Mouse (Mus musculus): ENCODE results near the gene Aggf1. TPM values are rescaled to one million over a fixed set of nuclear protein-coding genes. Genes with fewer than 3 reads are reported as not detected.

The Aggf1 gene
- total RNA-seq, 1 experiment from 2014 or later = 63.6 TPM

DNA sequence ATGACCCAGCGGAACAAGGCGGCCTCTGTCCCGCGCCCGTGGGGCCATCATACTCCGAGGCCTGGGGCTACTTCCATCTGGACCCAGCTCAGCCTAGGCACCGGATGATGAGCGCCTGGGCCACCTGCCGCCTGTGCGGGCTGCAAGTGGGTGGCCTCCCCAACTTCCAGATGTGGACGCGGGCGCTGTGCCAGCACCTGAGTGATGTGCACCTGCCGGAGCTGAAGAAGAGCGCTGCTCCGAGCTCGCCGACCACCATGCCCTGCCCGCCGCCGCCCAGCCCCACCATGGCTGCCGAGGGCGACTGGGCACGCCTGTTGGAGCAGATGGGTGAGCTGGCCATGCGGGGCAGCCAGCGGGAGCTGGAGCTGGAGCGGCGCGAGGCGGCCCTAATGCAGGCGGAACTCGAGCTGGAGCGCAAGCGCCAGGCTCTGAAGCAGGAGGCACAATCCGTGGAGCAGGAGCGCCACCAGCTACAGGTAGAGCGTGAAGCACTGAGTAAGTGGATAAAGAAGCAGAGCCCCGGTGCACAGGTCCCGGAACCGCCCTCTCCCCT, 39.0 kb downstream of the Aggf1 start:
- ATAC-seq (replicated peaks; ENCODE audit: low read depth, poor library complexity, severe bottlenecking) = no peak

GRCm38 (mm10) chr13:95332086-95332899, 42.9 kb downstream of the Aggf1 start:
- no peak for ATAC-seq (replicated peaks; ENCODE audit: low read depth, poor library complexity, severe bottlenecking)

DNA sequence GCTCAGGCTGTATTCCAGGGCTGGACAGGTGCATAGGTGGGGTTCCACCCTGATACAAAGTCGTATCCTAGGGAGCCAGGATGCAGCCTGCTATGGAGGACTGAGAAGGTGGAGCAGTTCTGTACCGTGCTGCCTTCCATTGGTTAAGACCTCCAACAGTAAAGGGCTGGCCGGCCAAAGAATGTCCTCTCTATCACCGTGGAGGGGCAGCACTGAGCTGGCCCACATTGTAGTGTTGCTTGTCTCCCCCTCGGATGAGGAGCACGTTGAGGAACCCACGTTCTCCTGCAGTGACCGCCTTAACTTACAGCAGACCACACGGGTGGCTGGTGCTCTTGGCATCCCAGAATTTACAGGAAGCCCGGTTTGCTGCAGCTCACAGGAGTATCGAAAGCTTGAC, 44.6 kb downstream of the Aggf1 start:
- no peak for ATAC-seq (replicated peaks; ENCODE audit: low read depth, poor library complexity, severe bottlenecking)

DNA sequence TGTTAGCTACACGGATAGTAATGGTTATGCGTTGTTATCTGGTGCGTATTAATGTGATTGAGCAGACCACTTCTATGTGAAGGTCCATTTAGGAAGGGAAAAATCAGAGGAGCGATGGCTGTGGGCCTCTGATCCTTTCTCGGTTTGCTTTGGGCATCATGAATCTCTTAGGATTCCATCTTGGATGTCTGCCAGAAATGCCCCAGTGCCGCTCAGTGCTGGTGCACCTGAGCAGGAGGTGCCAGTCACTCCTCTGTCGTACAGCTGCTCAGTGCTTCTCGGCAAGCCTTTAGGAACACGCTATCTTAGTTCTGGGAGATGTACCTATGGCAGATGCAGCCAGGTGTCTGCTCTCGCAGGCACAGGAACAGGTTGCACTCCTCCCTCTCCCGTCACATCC, 46.4 kb downstream of the Aggf1 start:
- no peak for ATAC-seq (replicated peaks; ENCODE audit: low read depth, poor library complexity, severe bottlenecking)

DNA sequence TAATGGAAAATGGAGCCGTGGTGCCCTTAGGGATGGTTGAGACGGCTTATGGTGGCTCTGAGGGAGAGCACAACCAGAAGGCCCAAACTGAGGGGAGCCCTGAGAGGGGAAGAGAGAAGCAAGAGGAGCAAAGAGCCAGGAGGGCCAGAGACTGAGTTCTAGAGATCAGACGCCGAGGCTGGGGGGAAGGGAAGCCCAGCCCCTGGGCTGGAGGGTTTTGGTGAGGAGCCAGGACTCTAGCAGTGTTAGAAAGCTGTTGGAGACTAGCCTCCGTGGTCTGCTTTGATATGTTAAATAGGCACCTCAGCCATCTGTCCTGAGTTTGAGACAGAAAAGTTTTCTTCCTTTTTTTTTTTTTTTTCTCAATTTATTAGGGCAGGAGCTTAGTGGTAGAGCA, 47.8 kb downstream of the Aggf1 start:
- ATAC-seq (replicated peaks; ENCODE audit: low read depth, poor library complexity, severe bottlenecking) = peak; percentile 7

- ATAC-seq (replicated peaks; ENCODE audit: low read depth, poor library complexity, severe bottlenecking) = no peak
Observed at GRCm38 (mm10) chr13:95326611-95327344, 48.4 kb downstream of the Aggf1 start.

DNA sequence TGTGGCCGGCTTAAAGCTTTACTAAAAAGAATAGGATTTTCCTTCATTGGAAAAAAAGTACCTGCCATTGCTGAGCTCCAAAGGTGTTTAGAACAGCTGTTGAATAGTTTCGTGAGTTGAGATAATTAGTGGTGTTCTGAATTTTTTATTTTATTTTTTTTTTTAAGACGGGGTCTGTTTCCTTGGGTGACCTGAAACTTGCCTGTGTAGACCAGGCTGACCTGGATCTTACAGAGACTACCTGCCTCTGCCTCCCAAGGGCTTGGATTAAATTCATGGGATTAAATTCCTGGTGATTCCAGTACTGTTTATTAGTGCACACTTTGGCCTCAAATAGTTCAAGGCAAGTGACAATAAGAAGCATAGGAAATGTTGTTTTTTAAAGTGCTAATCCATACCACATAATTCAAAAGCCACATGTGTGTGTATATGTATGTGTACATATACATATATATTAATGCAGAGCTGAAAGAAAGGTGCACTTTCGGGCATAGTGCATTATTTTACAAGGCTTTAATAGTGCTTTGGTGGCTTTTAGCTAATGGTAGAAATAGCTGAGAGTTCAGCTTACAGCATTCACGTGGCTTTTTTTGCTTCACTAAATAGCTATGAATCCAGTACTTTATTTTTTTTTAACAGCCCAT, 49.1 kb downstream of the Aggf1 start:
- ATAC-seq (replicated peaks; ENCODE audit: low read depth, poor library complexity, severe bottlenecking) = no peak

DNA sequence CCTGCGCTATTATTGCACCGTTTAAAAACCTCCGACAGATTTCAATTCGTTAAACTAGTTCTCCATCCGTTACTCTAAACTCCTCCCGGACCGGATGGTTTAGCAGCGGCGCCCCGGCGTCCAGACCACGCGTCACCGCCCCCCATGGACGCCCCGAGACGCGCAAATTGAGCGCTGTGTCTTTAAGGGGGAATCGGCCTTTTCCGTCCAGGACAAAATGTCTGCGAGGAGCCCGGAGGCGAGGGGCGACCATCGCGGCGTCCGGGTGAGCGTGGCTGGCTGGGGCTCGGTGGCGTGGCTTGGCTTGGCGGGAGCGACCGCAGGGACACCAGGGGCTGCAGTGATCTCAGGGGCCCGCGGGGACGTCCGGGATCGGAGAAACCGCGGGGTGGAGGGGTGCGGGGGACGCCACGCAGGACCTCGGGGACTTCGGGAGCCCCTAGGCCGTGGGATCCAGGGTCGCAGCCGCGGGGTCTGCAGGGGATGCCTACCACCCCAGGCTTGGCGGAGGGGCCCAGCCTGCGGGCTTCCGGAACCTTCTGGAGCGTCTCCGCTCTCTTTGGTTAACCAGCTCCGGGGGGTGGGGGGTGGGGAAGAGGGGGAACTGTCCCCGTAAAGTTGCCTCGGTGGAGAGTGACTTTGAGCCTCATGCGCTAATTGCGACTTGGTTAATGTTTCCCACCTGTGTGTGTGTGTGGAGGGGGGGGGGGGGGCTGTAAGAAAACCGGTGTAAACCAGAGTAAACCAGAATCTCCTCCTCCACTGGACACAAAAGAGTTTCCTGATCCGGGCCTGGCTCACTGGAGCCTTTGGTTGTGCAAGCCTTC, 49.9 kb downstream of the Aggf1 start:
- peak; percentile 65 for ATAC-seq (replicated peaks; ENCODE audit: low read depth, poor library complexity, severe bottlenecking)

DNA sequence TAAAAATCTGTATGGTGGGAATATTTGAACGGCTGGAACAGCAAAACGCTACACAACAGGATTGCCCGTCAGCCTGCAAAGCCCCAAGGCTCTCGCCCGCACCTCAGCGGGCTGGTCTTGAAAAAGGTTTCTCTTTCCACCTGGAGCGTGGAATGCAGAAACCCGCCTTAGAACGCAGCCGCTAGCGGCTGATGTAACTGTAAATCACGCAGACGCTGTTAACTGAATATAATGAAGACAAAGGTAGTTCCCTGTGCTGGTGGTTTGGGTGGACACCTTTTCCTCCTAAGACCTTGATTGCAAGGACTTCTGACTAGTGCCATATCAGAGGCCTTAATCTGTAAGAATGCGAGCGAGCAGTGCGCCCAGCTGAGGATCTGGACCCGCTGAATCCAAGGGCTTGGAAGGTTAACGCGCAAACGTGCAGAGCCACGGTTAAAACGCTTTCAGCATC, 50.5 kb downstream of the Aggf1 start:
- peak; percentile 9; the same call in 1 of the 2 replicates for ATAC-seq (replicated peaks; ENCODE audit: low read depth, poor library complexity, severe bottlenecking)

- peak; percentile 53 for ATAC-seq (replicated peaks; ENCODE audit: low read depth, poor library complexity, severe bottlenecking)
Observed at GRCm38 (mm10) chr13:95323950-95324625, 51.1 kb downstream of the Aggf1 start.

- ATAC-seq (replicated peaks; ENCODE audit: low read depth, poor library complexity, severe bottlenecking) = no peak
Observed at GRCm38 (mm10) chr13:95323400-95323799, 51.8 kb downstream of the Aggf1 start, which contains the start of gene Zbed3. TSS of gene Zbed3 (plus strand) at chr13:95323612.

GRCm38 (mm10) chr13:95320451-95320850, 54.7 kb downstream of the Aggf1 start:
- no peak for ATAC-seq (replicated peaks; ENCODE audit: low read depth, poor library complexity, severe bottlenecking)

GRCm38 (mm10) chr13:95319153-95319552, 56.0 kb downstream of the Aggf1 start:
- ATAC-seq (replicated peaks; ENCODE audit: low read depth, poor library complexity, severe bottlenecking) = no peak

DNA sequence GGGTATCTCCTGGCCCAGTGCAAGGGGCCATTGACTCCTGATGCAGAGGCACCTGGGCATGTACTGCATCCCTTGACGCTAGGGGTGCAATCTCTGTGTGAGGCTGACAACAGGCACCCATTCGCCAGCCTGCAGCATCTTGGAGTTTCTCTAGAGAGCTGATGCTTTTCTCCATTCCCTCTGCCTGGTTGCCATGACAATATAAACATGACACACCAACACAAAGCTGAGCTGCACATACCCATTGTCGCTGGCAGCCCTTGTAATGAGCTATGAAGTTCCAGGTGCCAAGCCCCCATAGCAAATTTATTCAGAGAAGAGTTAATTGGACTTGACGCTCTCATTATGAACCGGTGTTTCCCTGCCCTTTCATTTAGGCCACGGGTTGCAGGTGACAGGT, 63.1 kb downstream of the Aggf1 start:
- ATAC-seq (replicated peaks; ENCODE audit: low read depth, poor library complexity, severe bottlenecking) = no peak

DNA sequence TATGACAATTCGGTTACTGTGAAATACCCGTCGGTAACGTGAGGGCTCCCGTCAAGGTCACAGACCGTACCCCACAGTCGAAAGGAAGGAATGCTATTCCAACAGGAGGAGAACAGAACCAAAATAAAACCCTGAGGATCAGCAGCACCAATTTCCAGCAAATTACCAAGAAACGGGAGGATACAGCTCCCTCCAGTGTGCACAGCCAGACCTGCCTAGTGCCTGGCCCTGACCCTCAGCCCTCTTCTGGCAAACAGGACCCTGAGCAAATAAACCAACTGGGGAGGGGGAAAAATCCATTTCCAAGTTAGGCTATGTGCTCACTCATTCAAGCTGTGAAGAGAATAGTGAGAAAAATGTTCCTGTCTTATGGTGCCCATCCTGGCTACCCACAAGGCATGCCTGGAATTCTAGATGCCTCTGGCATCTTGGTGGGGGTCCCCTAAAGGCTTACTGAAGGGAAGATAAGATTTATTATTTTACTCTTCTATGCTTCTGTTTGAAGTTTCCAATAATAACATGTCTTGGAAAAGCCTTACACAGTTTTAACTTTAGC, 68.0 kb downstream of the Aggf1 start:
- ATAC-seq (replicated peaks; ENCODE audit: low read depth, poor library complexity, severe bottlenecking) = no peak

- no peak for ATAC-seq (replicated peaks; ENCODE audit: low read depth, poor library complexity, severe bottlenecking)
Observed at GRCm38 (mm10) chr13:95306596-95306995, 68.6 kb downstream of the Aggf1 start.

All from common myeloid progenitor, adult 5-6 weeks (primary cell).